Mouse (Mus musculus): ENCODE measurements at regions not wholly inside any gene's neighbourhood (a gene's known extent, or its start where the extent isn't known, plus 50 kb on each side); places are given as distances from the start of the nearest gene placed in this dataset.

DNA sequence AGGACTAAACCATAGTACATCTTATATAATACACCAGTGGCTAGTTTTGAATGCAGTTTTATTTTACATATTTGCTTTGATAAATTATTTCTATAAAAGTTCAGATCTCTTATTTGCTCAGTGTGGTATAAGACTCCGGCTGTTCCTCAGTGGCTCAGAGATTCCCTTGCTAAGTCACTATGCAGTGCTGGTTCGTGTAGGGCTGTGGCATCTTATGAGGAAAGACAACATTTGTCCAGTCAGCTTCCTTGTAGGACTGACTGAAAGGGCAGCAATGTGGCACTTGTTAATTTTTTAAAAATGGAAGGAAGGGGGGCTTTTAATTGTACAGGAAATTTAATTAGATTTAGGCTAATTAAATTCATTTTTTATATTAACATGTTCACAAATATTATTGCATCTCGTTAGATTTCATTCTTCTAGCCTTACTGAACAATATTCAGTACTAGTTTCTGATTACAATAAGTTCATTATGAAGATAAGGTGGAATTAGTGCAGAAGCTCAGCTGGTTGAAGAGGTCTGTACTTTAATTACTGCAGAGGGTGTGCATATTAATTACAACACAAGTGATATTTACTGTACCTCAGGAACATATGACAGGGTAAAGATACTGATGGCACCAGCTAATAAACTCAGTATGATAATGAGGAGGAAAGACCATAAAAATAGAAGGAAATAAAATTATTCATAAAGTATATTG is 200.3 kb upstream of the Vrk2 start:
- Histone ChIP-seq H3K27ac (ENCODE audit: low read depth, low read length) (no peak overlapping the region), H3K4me3 (ENCODE audit: low read length) (no peak overlapping the region), H3K36me3 (ENCODE audit: control insufficient read depth, insufficient read depth, low read length) (no peaks in the 10 kb centered on the region), H3K9ac (ENCODE audit: low read depth, low read length) (no peak overlapping the region), H3K4me1 (ENCODE audit: control insufficient read depth, insufficient read depth, low read depth, low read length) (no peaks in the 10 kb centered on the region), H3K27me3 (replicated peaks; ENCODE audit: control insufficient read depth, insufficient read depth, low read length) (no peaks in the 10 kb centered on the region), H3K9me3 (ENCODE audit: control insufficient read depth, low read length) (no peaks in the 10 kb centered on the region), H3K4me2 (ENCODE audit: low read length) (no peak overlapping the region)
- ATAC-seq, result no peak
- 74% methylated on average over 3 of the region's 3 CpGs for WGBS

DNA sequence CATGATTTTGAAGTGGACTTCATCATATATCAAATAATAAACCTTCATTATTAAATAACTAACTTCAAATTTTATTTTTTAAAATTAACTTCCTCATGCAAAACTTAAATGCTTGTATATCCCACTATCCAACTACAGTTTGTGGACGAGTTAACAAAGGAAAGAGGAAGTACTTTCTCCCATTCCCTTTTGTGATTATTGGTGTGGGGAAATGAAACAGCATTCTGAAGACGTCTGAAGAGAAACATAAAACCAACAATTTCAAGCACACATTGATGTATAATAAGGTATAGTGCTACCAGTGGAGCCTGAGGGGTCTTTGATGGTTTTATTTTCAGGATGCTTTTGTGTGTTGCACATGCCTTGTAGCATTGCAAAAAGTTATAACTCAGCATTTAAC is 195.5 kb upstream of the Vrk2 start:
- H3K4me2 ChIP-seq (ENCODE audit: low read length), result no peak overlapping the region
- H3K9me3 ChIP-seq (ENCODE audit: control insufficient read depth, low read length), result no peaks in the 10 kb centered on the region
- H3K36me3 ChIP-seq (ENCODE audit: control insufficient read depth, insufficient read depth, low read length), result no peaks in the 10 kb centered on the region
- H3K9ac ChIP-seq (ENCODE audit: low read depth, low read length), result no peak overlapping the region
- H3K27ac ChIP-seq (ENCODE audit: low read depth, low read length), result no peak overlapping the region
- no peaks in the 10 kb centered on the region for H3K4me1 ChIP-seq (ENCODE audit: control insufficient read depth, insufficient read depth, low read depth, low read length)
- ATAC-seq, result no peak
- no peak overlapping the region for H3K4me3 ChIP-seq (ENCODE audit: low read length)
- WGBS, result 62% methylated on average over 2 of the region's 2 CpGs
- H3K27me3 ChIP-seq (replicated peaks; ENCODE audit: control insufficient read depth, insufficient read depth, low read length), result no peaks in the 10 kb centered on the region

DNA sequence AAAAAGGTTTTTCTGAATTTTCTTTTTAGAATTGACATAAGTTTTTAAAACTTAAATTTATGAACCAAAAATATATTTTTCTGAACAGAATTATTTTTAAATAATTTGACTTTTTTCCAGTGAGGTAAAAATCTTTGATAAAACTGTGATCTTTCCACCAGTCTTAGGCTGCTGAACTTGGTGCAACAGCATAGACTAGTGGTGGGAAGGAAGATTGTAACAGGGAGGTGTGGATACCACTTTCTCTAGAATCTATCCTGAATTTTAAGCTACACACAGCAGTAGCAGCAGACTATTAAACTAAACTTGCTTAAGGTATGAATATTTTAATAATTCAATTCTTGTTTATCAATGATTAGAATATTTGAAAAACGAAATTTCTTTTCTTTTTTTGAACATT is 191.4 kb upstream of the Vrk2 start:
- Histone ChIP-seq H3K9me3 (ENCODE audit: control insufficient read depth, low read length) (no peaks in the 10 kb centered on the region), H3K9ac (ENCODE audit: low read depth, low read length) (no peak overlapping the region), H3K4me1 (ENCODE audit: control insufficient read depth, insufficient read depth, low read depth, low read length) (no peaks in the 10 kb centered on the region), H3K27me3 (replicated peaks; ENCODE audit: control insufficient read depth, insufficient read depth, low read length) (no peaks in the 10 kb centered on the region), H3K36me3 (ENCODE audit: control insufficient read depth, insufficient read depth, low read length) (no peaks in the 10 kb centered on the region), H3K27ac (ENCODE audit: low read depth, low read length) (no peak overlapping the region), H3K4me2 (ENCODE audit: low read length) (no peak overlapping the region), H3K4me3 (ENCODE audit: low read length) (no peak overlapping the region)
- 24% methylated on average over 1 of the region's 1 CpGs for WGBS
- ATAC-seq, result peak; percentile 85

DNA sequence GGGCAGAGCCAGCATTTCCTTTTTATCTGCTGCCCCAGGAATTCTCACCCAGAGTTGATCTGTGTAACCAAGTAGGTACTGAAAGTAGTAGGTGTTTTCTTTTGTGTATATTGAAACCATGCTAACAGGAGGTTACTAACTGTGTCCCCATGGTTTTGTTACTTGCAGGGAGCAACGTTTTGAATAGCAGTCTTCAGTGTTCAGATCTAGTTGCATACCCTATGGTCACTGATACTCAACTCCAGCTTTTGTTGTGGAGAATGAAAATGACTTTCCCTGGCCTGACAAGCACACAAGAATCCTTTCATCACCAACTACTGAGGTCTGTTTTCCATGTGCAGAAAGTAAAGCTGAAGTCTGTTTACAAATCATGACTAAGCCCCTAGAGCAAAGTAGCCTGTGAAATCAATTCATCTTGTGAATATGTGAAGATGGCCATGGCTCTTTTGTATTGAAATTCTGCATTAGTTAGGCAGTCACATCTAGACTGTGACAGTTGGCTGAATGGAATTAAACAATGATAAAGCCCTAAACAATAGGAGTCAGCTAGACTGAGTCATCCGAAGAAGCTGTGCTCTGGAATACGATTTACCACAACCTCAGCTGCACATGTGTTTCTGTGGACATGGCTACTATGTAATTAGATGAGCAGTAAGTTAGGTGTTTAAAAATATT is 179.5 kb upstream of the Vrk2 start:
- WGBS, result 10% methylated on average over 3 of the region's 3 CpGs

DNA sequence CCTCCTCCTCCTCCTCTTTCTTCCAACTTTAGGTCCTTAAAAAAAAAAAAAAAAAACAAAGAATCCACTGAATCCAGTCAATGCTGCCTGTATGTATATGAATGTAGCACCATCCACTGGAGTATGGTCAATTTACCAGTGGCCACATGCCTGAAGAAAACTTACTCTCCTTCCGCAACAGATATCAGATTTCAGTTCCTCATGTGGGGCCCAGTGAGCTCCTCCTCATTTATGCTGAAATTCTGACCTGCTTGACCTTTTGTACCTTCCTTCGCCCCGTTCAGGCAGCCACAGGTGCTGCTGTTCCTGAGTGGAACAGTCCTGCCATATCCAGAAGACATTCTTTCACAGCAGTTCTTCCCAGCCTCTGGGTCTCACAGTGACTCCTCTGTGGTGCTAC is 161.8 kb upstream of the Vrk2 start:
- Histone ChIP-seq H3K36me3 (ENCODE audit: control insufficient read depth, insufficient read depth, low read length) (no peaks in the 10 kb centered on the region), H3K27ac (ENCODE audit: low read depth, low read length) (no peak overlapping the region)
- no peak for ATAC-seq

More for the DNA sequence above, 179.5 kb upstream of the Vrk2 start:
- H3K27me3 ChIP-seq (replicated peaks; ENCODE audit: control insufficient read depth, insufficient read depth, low read length), result no peaks in the 10 kb centered on the region
- H3K9ac ChIP-seq (ENCODE audit: low read depth, low read length), result no peak overlapping the region
- no peaks in the 10 kb centered on the region for H3K4me1 ChIP-seq (ENCODE audit: control insufficient read depth, insufficient read depth, low read depth, low read length)
- H3K4me3 ChIP-seq (ENCODE audit: low read length), result no peak overlapping the region
- no peaks in the 10 kb centered on the region for H3K9me3 ChIP-seq (ENCODE audit: control insufficient read depth, low read length)
- H3K36me3 ChIP-seq (ENCODE audit: control insufficient read depth, insufficient read depth, low read length), result no peaks in the 10 kb centered on the region
- H3K27ac ChIP-seq (ENCODE audit: low read depth, low read length), result no peak overlapping the region
- ATAC-seq, result no peak
- H3K4me2 ChIP-seq (ENCODE audit: low read length), result no peak overlapping the region

DNA sequence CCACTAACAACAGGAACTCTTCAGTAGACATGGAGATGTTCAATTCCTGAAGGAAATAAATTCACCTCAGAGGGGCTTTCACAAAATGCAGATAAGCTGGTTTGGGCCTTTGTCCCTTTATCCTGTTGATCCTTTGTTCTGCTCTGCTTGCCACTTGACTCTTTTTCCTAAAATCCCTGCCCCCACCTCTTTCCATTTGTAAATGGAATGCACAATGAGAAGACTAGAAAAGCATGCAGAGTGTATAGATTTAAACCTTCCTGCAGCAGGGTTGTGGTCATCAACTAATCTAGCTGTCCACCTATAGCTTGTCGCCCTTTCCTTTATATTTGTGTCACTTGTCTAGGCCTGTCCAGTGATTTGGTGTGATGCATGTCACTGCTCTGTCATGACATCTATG is 159.8 kb upstream of the Vrk2 start:
- no peaks in the 10 kb centered on the region for H3K27me3 ChIP-seq (replicated peaks; ENCODE audit: control insufficient read depth, insufficient read depth, low read length)
- no peaks in the 10 kb centered on the region for H3K4me1 ChIP-seq (ENCODE audit: control insufficient read depth, insufficient read depth, low read depth, low read length)
- no peak overlapping the region for H3K4me2 ChIP-seq (ENCODE audit: low read length)
- H3K4me3 ChIP-seq (ENCODE audit: low read length), result no peak overlapping the region
- no peak overlapping the region for H3K27ac ChIP-seq (ENCODE audit: low read depth, low read length)
- WGBS, result 49% methylated on average over 1 of the region's 1 CpGs
- no peak overlapping the region for H3K9ac ChIP-seq (ENCODE audit: low read depth, low read length)
- no peaks in the 10 kb centered on the region for H3K9me3 ChIP-seq (ENCODE audit: control insufficient read depth, low read length)
- no peaks in the 10 kb centered on the region for H3K36me3 ChIP-seq (ENCODE audit: control insufficient read depth, insufficient read depth, low read length)
- no peak for ATAC-seq

More for the DNA sequence above, 161.8 kb upstream of the Vrk2 start:
- Histone ChIP-seq H3K4me1 (ENCODE audit: control insufficient read depth, insufficient read depth, low read depth, low read length) (no peaks in the 10 kb centered on the region), H3K4me2 (ENCODE audit: low read length) (no peak overlapping the region), H3K4me3 (ENCODE audit: low read length) (no peak overlapping the region), H3K9me3 (ENCODE audit: control insufficient read depth, low read length) (no peaks in the 10 kb centered on the region), H3K27me3 (replicated peaks; ENCODE audit: control insufficient read depth, insufficient read depth, low read length) (no peaks in the 10 kb centered on the region), H3K9ac (ENCODE audit: low read depth, low read length) (no peak overlapping the region)
- WGBS, result 80% methylated on average over 3 of the region's 3 CpGs

DNA sequence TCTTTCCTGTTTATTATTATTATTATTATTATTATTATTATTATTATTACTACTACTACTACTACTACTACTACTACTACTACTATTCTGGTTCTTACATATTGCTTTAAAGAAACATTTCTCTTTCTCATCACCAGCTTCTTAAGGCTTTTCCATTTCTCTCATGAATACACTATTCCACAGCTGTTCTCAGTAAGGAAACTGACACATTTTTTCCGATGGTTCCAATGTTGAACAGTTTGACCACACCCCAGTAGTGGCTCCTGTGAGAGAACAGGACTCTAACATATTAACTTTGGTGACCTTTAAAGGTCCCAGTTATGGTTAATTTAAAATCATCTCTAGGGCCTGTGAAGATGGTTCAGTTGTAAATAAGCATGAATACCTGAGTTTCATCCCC is 148.4 kb upstream of the Vrk2 start:
- Histone ChIP-seq H3K27me3 (replicated peaks; ENCODE audit: control insufficient read depth, insufficient read depth, low read length) (no peaks in the 10 kb centered on the region), H3K36me3 (ENCODE audit: control insufficient read depth, insufficient read depth, low read length) (no peaks in the 10 kb centered on the region), H3K9ac (ENCODE audit: low read depth, low read length) (no peak overlapping the region), H3K4me3 (ENCODE audit: low read length) (no peak overlapping the region), H3K4me2 (ENCODE audit: low read length) (no peak overlapping the region), H3K4me1 (ENCODE audit: control insufficient read depth, insufficient read depth, low read depth, low read length) (no peaks in the 10 kb centered on the region), H3K27ac (ENCODE audit: low read depth, low read length) (no peak overlapping the region), H3K9me3 (ENCODE audit: control insufficient read depth, low read length) (no peaks in the 10 kb centered on the region)
- 93% methylated on average over 1 of the region's 1 CpGs for WGBS
- ATAC-seq, result no peak

DNA sequence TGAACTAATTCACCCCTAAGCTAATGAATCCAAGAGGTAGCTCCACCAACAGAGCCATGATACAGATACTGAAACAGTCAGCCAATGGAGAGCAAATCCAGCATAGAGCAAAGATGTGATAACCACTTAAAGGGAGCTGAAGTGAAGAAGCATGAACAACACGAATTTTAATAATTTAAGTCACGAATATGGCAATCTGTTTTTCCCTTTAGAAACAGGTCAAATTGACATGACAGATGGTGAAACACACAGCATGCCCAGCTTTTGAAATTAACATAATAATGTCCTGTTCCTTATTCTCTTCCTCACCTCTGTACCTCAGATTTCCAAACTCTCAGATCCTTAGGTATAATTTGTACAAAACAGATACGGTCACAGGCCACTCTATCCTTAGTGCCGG is 145.9 kb upstream of the Vrk2 start:
- no peak overlapping the region for H3K27ac ChIP-seq (ENCODE audit: low read depth, low read length)
- ATAC-seq, result no peak
- H3K27me3 ChIP-seq (replicated peaks; ENCODE audit: control insufficient read depth, insufficient read depth, low read length), result no peaks in the 10 kb centered on the region
- H3K9me3 ChIP-seq (ENCODE audit: control insufficient read depth, low read length), result no peaks in the 10 kb centered on the region
- H3K4me2 ChIP-seq (ENCODE audit: low read length), result no peak overlapping the region
- H3K4me1 ChIP-seq (ENCODE audit: control insufficient read depth, insufficient read depth, low read depth, low read length), result no peaks in the 10 kb centered on the region
- no peaks in the 10 kb centered on the region for H3K36me3 ChIP-seq (ENCODE audit: control insufficient read depth, insufficient read depth, low read length)
- no peak overlapping the region for H3K4me3 ChIP-seq (ENCODE audit: low read length)
- WGBS, result 65% methylated on average over 4 of the region's 4 CpGs
- H3K9ac ChIP-seq (ENCODE audit: low read depth, low read length), result no peak overlapping the region

DNA sequence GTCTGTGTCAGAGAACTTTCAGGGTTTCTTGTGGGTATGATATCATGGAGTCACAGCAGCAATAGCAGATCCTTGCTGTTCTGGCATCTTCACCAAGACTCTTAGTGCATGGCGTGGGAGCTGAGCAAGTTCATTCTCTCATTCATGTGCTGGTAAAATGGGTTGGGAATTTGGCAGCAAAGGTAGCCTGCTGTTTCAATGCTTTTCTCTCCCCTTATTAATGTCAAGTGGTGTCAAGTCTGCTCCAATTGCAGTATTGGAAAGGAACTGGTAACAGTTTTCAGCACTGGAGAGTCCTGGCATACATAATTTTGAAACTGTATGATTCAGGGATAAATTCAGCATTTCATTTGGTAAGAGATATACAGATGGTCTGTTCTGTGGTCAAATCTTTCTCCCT is 133.2 kb upstream of the Vrk2 start:
- Histone ChIP-seq H3K9me3 (ENCODE audit: control insufficient read depth, low read length) (no peaks in the 10 kb centered on the region), H3K4me2 (ENCODE audit: low read length) (no peak overlapping the region), H3K27me3 (replicated peaks; ENCODE audit: control insufficient read depth, insufficient read depth, low read length) (no peaks in the 10 kb centered on the region), H3K4me3 (ENCODE audit: low read length) (no peak overlapping the region), H3K4me1 (ENCODE audit: control insufficient read depth, insufficient read depth, low read depth, low read length) (no peaks in the 10 kb centered on the region), H3K9ac (ENCODE audit: low read depth, low read length) (no peak overlapping the region), H3K27ac (ENCODE audit: low read depth, low read length) (no peak overlapping the region), H3K36me3 (ENCODE audit: control insufficient read depth, insufficient read depth, low read length) (no peaks in the 10 kb centered on the region)
- 75% methylated on average over 1 of the region's 1 CpGs for WGBS
- ATAC-seq, result no peak
